Mouse (Mus musculus): ENCODE measurements at regions not wholly inside any gene's neighbourhood (a gene's known extent, or its start where the extent isn't known, plus 50 kb on each side); places are given as distances from the start of the nearest gene placed in this dataset.
"Not testable (repeated sequence)": the region's sequence is repeated elsewhere in the genome, so short reads cannot be mapped to it uniquely, and the experiment has no call there.

DNA sequence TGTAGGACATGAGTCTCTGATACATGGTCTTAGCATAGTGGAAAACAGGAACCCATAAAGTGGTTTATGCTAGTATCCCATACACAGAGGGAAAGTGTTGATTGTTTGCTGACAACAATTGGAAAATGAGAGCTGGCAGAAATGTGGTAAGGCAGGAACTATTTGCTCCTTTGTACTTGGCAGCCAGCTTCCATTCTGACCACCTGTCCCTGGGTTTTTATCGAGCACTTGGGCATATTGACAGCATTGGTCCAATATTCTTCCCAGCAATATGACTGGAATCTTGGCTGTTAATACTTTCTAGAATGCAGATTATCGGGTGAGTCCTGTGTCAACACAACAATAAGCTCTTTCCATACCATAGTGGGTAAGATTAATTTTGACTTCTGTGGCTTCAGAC, 67.7 kb downstream of the Sult1c2 start:
- not testable (repeated sequence) for H3K27me3 ChIP-seq (ENCODE audit: insufficient read depth, low read length); H3K36me3 ChIP-seq (ENCODE audit: insufficient read depth, low read length); H3K4me1 ChIP-seq (replicated peaks; ENCODE audit: low read depth, low read length); H3K4me3 ChIP-seq (replicated peaks; ENCODE audit: low read length); H3K9me3 ChIP-seq (ENCODE audit: low read length)

DNA sequence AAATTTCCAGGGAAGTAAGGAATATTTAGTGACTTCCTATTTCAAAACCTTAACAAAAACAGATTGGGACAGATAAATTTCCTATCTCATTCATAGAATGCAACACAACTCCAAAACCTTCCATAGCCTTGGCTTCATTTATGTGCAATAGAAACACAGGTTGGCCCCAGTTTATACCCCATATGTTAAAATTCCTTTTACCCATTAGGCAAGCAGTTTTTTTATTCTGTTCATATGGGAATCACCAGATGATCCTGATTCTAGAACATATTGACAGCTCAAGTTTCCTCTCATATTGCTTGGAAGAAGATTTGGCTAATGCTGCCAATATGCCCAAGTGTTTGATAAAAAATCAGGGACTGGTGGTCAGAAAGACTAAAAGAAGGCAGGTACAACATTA, 71.8 kb upstream of the Sgo1 start:
- Histone ChIP-seq H3K36me3 (ENCODE audit: insufficient read depth, low read length) (no peaks in the 10 kb centered on the region), H3K27me3 (ENCODE audit: insufficient read depth, low read length) (no peaks in the 10 kb centered on the region), H3K4me3 (replicated peaks; ENCODE audit: low read length) (no peak overlapping the region), H3K4me1 (replicated peaks; ENCODE audit: low read depth, low read length) (no peaks in the 10 kb centered on the region), H3K9me3 (ENCODE audit: low read length) (no peaks in the 10 kb centered on the region)
- TF ChIP-seq POU5F1 (IDR thresholded peaks at IDR 0.05; ENCODE audit: borderline replicate concordance, low read length) (no peak), NANOG (IDR thresholded peaks at IDR 0.05; ENCODE audit: borderline replicate concordance, low read length) (no peak)

DNA sequence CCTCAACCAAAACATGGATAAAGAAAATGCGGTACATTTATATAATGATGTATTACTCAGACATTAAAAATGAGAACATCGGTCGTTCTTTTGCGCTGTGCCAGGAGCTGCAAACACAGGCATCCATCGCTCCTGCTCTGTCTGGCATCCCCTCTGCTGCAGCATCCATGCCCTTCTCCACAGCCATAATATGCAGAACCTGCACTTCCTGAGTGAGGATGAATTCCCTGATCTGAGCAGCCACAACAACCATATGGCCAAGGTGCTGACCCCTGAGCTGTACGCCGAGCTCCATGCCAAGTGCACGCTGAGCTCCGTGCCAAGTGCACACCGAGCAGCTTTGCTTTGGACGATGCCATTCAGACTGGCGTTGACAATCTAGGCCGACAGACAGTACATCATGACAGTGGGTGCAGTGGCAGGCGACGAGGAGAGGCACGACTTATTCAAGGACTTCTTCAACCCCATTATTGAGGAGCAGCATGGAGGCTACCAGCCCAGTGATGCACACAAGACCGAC, 56.9 kb upstream of the Sgo1 start:
- peaks cover 14% of the 10 kb centered on the region for H3K9me3 ChIP-seq (ENCODE audit: low read length)
- peak overlapping the region; percentile 54 for H3K4me3 ChIP-seq (replicated peaks; ENCODE audit: low read length)
- H3K27me3 ChIP-seq (ENCODE audit: insufficient read depth, low read length), result peaks cover 9% of the 10 kb centered on the region; the same call in 1 of the 2 replicates
- TF ChIP-seq NANOG (IDR thresholded peaks at IDR 0.05; ENCODE audit: borderline replicate concordance, low read length) (no peak), CTCF (conservative IDR thresholded peaks at IDR 0.05; ENCODE audit: low read length) (no peak), POU5F1 (IDR thresholded peaks at IDR 0.05; ENCODE audit: borderline replicate concordance, low read length) (no peak)
- H3K4me1 ChIP-seq (replicated peaks; ENCODE audit: low read depth, low read length), result peaks cover 8% of the 10 kb centered on the region
- no peaks in the 10 kb centered on the region for H3K36me3 ChIP-seq (ENCODE audit: insufficient read depth, low read length)
